Mouse (Mus musculus) kidney, embryonic 14.5 days (tissue): ENCODE data around the gene Ak9. TPM values are rescaled to one million over a fixed set of nuclear protein-coding genes. Genes with fewer than 3 reads are reported as not detected.
"Not testable (repeated sequence)": the region's sequence is repeated elsewhere in the genome, so short reads cannot be mapped to it uniquely, and the experiment has no call there.

ENCODE experiments used
- ATAC-seq: fragments of 200-750 bp; cut with Nextera tagmentation; 2 replicates; pipeline ENCODE4 v1.8.0; 2017; ENCODE audit warnings: moderate number of reproducible peaks, mild to moderate bottlenecking, moderate TSS enrichment, moderate library complexity; ENCODE audit not compliant: low FRiP score, low TSS enrichment
- H3K27ac ChIP-seq: fragments of 300-500 bp; sonication (generic); 2 replicates; pipeline ENCODE4 v1.5.1; 2014; ENCODE audit warnings: low read depth, mild to moderate bottlenecking, low read length, moderate library complexity, mixed read lengths
- H3K27me3 ChIP-seq: fragments of 300-500 bp; sonication (generic); 2 replicates; pipeline ENCODE4 v1.6.1; 2014; ENCODE audit warnings: mild to moderate bottlenecking, low read length; ENCODE audit not compliant: control insufficient read depth, insufficient read depth
- H3K36me3 ChIP-seq: fragments of 300-500 bp; sonication (generic); 2 replicates; pipeline ENCODE4 v1.6.1; 2014; ENCODE audit warnings: low read length, mixed read lengths; ENCODE audit not compliant: control insufficient read depth, insufficient read depth
- H3K4me1 ChIP-seq: fragments of 300-500 bp; sonication (generic); 2 replicates; pipeline ENCODE4 v1.6.1; 2014; ENCODE audit warnings: low read length, mixed read lengths; ENCODE audit not compliant: control insufficient read depth, insufficient read depth
- H3K4me2 ChIP-seq: fragments of 300-500 bp; sonication (generic); replicated peaks from 2 replicates; pipeline ENCODE4 v1.6.1; 2014; ENCODE audit warnings: low read depth, mild to moderate bottlenecking, low read length
- H3K4me3 ChIP-seq: fragments of 300-500 bp; sonication (generic); 2 replicates; pipeline ENCODE4 v1.5.1; 2014; ENCODE audit warnings: mild to moderate bottlenecking, low read length
- H3K9ac ChIP-seq: fragments of 300-500 bp; sonication (generic); 2 replicates; pipeline ENCODE4 v1.6.1; 2014; ENCODE audit warnings: low read depth, mild to moderate bottlenecking, low read length, moderate library complexity
- H3K9me3 ChIP-seq: fragments of 300-500 bp; sonication (generic); 2 replicates; pipeline ENCODE4 v1.6.1; 2016; ENCODE audit warnings: low read length; ENCODE audit not compliant: control insufficient read depth
- WGBS: fragments of 180-500 bp; shearing (Covaris S2); extraction: QIAGEN DNeasy Blood & Tissue Kit; methylation state at CpG from one replicate; pipeline ENCODE4 v1.1.7; 2014; 5-methylcytosine and 5-hydroxymethylcytosine counted together
- polyA plus RNA-seq: library from polyadenylated mRNA; unstranded; fragments of >200 nt; fragmentation: Nextera tagmentation; extraction: Ambion mirVana; gene quantifications from 2 replicates; pipeline ENCODE4 v1.2.1, GENCODE M21; 2014

The Ak9 gene
- polyA plus RNA-seq, 1 experiment from 2014 or later, result not detected

DNA sequence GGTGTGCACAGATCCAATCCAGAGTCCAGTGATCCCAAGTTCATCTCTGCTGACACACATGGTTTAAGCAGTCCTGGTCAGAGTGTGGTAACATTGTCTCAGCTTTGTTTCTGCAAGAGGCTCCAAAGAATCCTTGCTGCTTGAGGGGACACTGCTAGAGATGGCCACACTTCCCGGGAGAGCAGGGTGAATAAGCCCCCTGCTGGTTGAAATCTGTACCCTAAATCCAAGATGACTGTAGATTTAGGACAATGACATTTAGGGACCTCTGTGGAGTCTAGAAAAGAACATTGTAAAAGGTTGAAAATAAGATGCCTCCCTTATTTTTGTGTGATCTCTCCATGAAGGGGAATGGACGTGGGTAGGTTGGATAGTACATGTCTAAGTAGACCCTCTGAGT lies 89.8 kb downstream of the Ak9 start:
- ATAC-seq, result no peak
- Histone ChIP-seq H3K9ac (no peak overlapping the region), H3K4me2 (no peak overlapping the region), H3K4me3 (no peak overlapping the region), H3K4me1 (no peaks in the 10 kb centered on the region), H3K27ac (no peak overlapping the region), H3K36me3 (no peaks in the 10 kb centered on the region), H3K27me3 (no peaks in the 10 kb centered on the region), H3K9me3 (no peaks in the 10 kb centered on the region)
- 58% methylated on average over 2 of the region's 2 CpGs for WGBS

DNA sequence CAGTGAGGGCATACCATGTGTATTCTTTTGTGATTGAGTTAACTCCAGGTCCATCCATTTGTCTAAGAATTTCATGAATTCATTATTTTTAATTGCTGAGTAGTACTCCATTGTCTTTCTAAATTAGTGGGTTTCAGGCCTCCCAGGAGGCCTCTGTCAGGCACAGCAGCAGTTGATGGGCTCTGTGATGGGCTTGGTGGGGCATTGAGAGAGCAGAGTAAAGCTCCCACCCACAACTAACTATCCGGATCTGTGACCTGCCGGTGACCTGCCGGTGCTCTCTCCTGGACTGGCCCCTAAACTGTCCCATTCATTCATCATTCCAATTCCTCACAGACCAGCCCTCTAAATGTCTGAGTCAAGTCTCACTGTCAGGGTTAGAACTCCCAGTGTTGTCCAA lies 97.3 kb downstream of the Ak9 start:
- H3K27me3 ChIP-seq, result no peaks in the 10 kb centered on the region
- H3K9me3 ChIP-seq, result no peaks in the 10 kb centered on the region
- H3K4me3 ChIP-seq, result no peak overlapping the region
- H3K9ac ChIP-seq, result no peak overlapping the region
- no peaks in the 10 kb centered on the region for H3K36me3 ChIP-seq
- 80% methylated on average over 3 of the region's 3 CpGs for WGBS
- H3K27ac ChIP-seq, result no peak overlapping the region
- ATAC-seq, result no peak
- no peaks in the 10 kb centered on the region for H3K4me1 ChIP-seq
- H3K4me2 ChIP-seq, result no peak overlapping the region

DNA sequence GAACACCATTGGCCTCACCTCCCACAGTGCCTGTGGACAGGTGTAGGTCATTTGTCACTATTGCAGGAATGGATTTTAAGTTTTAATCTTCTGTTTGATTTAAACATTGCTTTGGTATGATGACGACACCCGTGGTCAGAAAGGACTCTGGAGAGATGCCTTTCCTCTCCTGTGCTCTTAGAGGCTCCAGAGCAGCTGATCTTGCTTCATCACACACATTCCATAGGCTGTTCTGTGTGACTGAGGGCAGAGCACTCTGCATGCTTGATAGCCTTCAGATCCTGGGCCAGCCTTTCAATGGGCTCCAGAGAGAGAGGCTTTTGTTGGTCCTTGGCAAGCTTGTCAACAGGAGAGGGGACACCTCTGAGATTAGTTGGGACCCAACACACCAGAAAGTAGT lies 99.6 kb downstream of the Ak9 start:
- H3K4me3 ChIP-seq, result no peak overlapping the region
- H3K27ac ChIP-seq, result no peak overlapping the region
- WGBS, result 89% methylated on average over 2 of the region's 2 CpGs
- no peak overlapping the region for H3K4me2 ChIP-seq
- no peak overlapping the region for H3K9ac ChIP-seq
- H3K27me3 ChIP-seq, result no peaks in the 10 kb centered on the region
- no peaks in the 10 kb centered on the region for H3K36me3 ChIP-seq
- H3K9me3 ChIP-seq, result no peaks in the 10 kb centered on the region
- no peaks in the 10 kb centered on the region for H3K4me1 ChIP-seq
- no peak for ATAC-seq

- Histone ChIP-seq H3K27me3 (no peaks in the 10 kb centered on the region), H3K9ac (no peak overlapping the region), H3K36me3 (no peaks in the 10 kb centered on the region), H3K4me3 (no peak overlapping the region), H3K9me3 (0 out of 2 replicates have a peak, but pooled peaks cover under 1% of the 10 kb centered on the region), H3K4me1 (no peaks in the 10 kb centered on the region), H3K4me2 (no peak overlapping the region), H3K27ac (no peak overlapping the region)
- WGBS, result 32% methylated on average over 3 of the region's 3 CpGs
- ATAC-seq, result no peak
Measured at GRCm38 (mm10) chr10:41403893-41404612, 100.3 kb downstream of the Ak9 start.

- not testable (repeated sequence) for H3K9ac ChIP-seq, H3K4me3 ChIP-seq, H3K27me3 ChIP-seq, H3K9me3 ChIP-seq, ATAC-seq, H3K36me3 ChIP-seq, H3K27ac ChIP-seq, H3K4me1 ChIP-seq, H3K4me2 ChIP-seq
- 90% methylated on average over 4 of the region's 4 CpGs for WGBS
Measured at GRCm38 (mm10) chr10:41410176-41410575, 106.4 kb downstream of the Ak9 start.

DNA sequence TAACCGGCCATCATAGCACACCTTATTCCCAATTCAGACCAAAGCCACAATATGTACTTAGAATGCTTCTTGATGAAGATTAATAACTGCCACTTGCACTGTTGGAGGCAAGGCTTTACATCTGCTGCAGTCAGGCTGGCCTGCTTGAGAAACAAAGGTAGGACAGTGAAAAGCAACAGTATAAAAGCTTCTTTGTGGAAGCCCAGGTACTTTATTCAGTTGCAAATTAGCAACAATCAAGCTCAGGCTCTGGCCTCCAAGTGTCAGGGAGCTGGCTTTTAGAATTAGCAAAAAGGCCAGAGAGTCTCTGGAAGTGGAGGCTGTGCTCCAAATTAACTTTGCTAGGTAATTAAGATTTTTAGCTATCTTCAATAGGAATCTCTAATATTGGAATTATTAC lies 107.0 kb downstream of the Ak9 start:
- H3K9me3 ChIP-seq, H3K27me3 ChIP-seq, H3K4me3 ChIP-seq, H3K27ac ChIP-seq, ATAC-seq, H3K36me3 ChIP-seq, H3K9ac ChIP-seq, H3K4me2 ChIP-seq, H3K4me1 ChIP-seq: not testable (repeated sequence)
- 97% methylated on average over 1 of the region's 1 CpGs for WGBS

DNA sequence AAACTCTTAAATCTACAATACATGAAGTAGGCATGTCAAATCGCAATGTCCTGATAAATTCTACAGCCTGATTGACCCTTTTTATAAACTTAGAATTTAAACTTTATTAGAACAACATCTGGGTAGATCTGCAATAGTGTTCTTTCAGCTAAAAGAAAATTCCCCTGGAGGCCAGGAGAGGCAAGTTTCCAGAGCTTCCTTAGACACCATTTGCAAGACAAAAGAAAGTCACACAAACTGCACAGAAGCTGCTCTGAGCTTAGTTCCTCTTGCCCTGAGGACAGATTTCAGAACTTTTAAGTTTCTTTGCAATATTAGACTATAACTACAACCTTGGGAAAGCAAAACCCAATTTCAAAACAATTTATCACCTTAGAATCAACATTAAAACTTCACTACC lies 109.7 kb downstream of the Ak9 start:
- not testable (repeated sequence) for H3K9ac ChIP-seq, H3K9me3 ChIP-seq, H3K36me3 ChIP-seq, H3K27me3 ChIP-seq, H3K4me3 ChIP-seq, H3K27ac ChIP-seq, H3K4me1 ChIP-seq, H3K4me2 ChIP-seq, ATAC-seq
- 91% methylated on average over 1 of the region's 1 CpGs for WGBS

DNA sequence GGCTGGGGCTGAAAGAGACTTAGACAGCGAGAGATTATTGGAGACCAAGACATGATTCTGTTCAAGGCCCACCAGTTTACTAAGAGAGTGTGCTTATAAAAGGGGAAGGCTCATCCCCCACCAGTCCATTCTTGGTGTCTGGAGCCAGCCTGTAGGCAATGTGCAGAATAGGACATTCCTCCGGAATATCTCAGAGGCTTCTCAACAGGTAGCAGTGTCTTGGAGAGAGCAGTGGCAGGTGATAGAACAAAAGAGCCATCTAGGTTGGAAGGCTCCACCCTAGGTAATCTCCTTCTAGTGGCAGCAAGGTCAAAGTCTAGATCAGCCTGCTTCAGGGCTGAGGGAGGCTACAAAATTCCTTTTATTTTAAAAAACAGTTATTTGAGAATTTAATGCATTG lies 111.6 kb downstream of the Ak9 start:
- H3K36me3 ChIP-seq, H3K27me3 ChIP-seq, H3K4me1 ChIP-seq, H3K4me2 ChIP-seq, H3K9ac ChIP-seq, H3K4me3 ChIP-seq, ATAC-seq, H3K9me3 ChIP-seq, H3K27ac ChIP-seq: not testable (repeated sequence)
- WGBS, result 97% methylated on average over 2 of the region's 2 CpGs

DNA sequence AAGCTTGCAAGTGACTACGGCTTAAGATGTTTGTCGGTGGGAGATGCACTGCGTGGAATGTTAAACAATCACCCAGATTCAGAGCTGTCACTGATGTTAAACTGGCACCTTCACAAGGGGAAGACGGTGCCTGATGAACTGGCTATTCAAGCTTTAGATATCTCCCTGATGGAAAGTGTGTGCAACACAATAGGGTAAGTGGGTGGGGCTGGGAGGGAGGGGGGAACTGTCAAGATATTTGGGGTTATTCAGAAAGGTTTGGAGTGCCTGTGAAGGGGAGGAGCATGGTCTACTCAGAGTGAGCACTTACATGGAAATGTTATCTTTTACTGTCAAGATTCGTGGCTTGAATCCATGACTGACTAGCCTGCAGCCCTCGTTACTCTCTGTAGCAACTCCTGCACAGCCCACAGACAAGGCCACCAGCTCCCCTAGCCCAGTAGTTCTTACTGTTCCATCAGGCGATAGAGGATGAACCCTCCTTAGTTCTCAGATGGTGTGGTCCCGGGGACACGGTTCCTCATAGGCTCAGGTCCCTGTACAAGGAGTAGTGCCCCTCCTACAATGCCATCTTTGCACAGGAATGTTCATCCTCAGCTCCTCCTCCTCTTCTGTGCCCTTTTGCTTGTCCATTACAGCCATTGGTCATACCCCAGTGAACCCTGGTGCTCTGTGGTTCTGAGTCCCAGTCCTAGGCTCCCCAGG lies 116.9 kb downstream of the Ak9 start:
- no peak overlapping the region for H3K4me2 ChIP-seq
- ATAC-seq, result no peak
- no peak overlapping the region for H3K27ac ChIP-seq
- WGBS, result 84% methylated on average over 9 of the region's 9 CpGs
- H3K4me1 ChIP-seq, result no peaks in the 10 kb centered on the region
- no peaks in the 10 kb centered on the region for H3K36me3 ChIP-seq
- H3K4me3 ChIP-seq, result no peak overlapping the region
- peaks cover 3% of the 10 kb centered on the region; the same call in 1 of the 2 replicates for H3K9me3 ChIP-seq
- no peaks in the 10 kb centered on the region for H3K27me3 ChIP-seq
- H3K9ac ChIP-seq, result no peak overlapping the region
